Mouse (Mus musculus) A20 (cell line): Measurements from ENCODE around the gene Slc5a8.

Experiments used
- DNase-seq: peaks from one replicate; pipeline ENCODE4 v3.0.0-alpha.2; 2011; ENCODE audit warnings: low read depth, low spot score

Slc5a8 gene

DNA sequence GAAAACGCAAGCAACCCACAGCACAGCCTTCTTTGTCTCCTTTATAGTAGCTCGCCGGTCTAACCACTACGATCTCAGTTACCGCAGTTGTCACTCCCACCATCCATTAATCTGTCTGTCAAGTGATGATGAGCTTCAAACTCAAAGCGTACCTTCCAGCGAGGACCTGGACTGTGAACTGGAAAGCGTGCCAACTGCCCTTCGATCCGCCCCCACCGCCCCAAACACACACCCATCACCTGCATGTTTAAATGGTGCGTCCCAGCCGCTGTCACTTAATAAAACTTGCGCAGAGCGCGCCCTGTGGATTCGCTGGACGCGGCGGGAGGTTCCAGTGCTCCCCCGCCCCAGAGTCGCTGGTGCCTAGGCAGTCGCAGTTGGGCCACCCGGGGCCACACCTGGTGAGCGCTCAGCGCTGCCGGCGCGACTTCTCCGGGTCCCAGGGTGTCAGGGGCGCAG is at the start of gene Slc5a8:
TSS of gene Slc5a8 (plus strand) at position 361 of the 459 bp plus-strand sequence.
- DNase-seq: no peak

DNA sequence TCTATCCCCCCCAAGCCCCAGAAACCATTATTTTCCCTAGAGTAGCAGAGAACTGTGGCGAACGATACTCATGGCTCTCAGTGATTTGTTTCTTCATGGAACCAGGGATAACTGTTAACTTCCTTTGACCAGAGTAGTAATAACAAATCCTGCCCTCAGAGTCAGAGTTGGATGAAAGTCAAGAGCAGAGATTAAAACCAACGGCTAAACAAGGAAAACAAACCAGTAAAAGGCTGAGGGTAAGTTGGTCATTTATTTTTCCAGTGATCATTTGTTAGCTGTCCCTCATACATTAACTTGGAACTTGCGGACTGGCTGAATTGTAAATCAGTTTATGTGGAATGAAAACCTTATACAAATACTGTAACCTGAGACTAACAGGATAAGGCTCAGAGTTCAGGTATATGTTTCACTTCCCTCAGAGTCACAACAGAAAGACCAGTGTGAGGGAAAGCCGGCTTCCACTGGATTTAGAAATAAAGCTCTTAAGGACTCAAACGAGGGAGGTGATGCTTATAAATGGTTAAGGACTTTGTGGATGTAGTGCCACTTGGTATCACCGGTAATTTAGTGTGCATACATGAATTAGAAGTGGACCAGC is 36.8 kb upstream of the Slc5a8 start:
- no peak for DNase-seq

- DNase-seq: no peak
These were observed 35.8 kb upstream of the Slc5a8 start for GRCm38 (mm10) chr10:88849976-88850375.

- DNase-seq: no peak
These were observed 32.5 kb upstream of the Slc5a8 start for GRCm38 (mm10) chr10:88853326-88853725.

DNA sequence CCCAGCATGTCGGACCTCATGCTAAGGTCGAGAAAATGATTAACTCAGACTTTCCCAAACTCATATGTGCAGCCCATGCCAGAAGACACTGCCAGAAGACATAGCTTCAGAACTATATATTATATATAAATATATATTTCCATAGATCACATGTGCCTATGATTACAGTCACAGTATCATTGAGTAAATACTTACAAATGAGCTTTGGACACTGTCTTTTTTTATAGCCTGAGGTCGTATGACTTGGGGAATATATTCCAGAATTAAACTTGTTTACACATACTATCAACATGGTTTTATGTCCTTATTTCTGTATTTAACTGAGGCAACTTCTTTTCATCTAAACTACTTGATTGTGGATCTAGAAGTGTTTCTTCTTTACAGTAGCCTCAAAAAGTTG is 24.9 kb upstream of the Slc5a8 start:
- no peak for DNase-seq

DNA sequence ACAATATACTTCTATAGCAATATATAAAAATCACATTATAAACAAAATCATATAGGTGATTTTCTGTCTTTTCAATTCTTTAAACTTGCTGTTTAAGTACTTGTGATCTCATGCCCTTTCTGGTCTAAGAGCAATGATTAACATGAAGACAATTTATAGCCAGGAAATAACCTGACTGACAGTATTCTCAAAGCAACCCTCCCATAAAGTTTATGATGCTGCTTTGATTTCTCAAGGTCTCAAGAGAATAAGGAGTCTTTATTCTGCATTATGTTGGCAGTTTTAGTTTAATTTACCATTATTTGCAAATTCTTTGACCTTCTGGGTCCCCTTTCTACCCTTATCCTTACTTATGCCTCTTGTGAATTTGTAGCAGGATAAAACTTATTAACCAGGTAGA is 24.4 kb upstream of the Slc5a8 start:
- DNase-seq: no peak

DNA sequence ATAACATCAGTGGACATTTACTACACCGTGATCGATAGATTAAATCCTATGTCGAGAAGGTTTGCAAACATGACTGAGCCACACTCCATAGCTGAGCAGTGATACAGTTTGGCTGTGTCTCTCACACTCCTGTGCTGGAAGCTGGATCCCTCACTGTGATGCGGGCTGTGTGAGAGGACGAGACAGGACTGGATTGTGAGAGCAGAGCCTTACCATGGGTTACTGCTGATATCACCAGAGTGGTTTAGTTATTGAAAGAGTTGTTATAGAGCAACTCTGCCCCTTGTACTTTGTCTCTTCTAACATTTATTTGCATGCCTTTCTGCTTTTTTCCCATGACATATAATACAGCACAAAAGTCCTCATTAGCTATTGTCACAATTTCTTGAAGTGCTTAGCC is 23.5 kb upstream of the Slc5a8 start:
- DNase-seq: no peak

DNA sequence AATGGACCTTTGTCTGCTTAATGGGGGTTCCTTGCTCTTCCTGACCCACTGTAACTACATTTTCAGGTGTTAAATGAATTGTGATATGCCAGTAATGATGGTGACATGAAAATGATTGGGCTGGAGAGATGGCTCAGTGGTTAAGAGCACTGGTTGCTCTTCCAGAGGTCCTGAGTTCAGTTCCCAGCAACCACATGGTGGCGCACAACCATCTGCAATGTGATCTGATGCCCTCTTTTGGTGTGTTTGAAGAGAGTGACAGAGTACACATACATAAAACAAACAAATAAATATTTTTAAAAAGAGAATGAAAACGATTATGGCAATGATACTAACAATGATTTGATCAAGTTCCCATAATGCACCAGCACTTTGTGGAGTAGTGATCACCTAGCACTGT is 19.8 kb upstream of the Slc5a8 start:
- no peak for DNase-seq

DNA sequence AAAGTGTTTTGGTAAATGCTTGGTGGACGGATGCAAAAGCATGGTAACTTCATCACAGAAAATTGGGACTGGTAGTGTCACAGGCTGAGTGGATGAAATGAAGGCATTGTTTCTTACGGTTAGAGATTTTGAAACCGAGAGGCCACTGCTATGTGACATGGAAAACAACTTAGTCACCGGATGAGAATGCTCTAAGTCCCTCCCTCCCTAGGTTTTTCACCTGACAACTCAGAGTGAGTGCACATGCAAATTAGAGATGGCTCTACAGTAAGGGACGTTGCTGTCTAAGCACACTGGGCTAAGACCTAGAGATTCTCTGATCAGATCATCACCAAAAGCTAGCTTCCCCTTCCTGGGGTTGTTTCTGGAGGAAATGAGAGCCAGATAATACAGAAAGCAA is 10.9 kb upstream of the Slc5a8 start:
- peak; percentile 76 for DNase-seq

DNA sequence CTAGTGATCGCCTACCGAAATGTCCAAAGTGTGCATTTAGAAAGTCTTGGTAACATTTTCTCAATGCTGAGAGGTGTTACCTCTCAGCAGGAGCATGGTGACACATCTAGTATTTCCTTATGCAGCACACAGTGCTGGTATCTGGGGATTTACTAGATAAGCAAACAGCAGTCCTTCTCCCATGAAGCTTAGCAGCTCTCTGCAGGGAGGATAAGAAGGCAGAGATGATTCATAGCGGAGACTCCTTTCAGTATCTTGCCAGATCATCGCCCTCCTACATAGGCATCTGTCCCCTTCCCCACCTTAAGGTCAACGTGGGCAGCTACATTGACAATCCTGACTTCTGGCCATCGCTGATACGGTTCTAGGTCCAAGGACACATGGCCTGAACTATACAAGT is 8.4 kb upstream of the Slc5a8 start:
- no peak for DNase-seq

- no peak for DNase-seq
These were observed 2.1 kb upstream of the Slc5a8 start for GRCm38 (mm10) chr10:88883721-88884120.

GRCm38 (mm10) chr10:88884836-88885235 is 956 bp upstream of the Slc5a8 start:
- DNase-seq: no peak

DNA sequence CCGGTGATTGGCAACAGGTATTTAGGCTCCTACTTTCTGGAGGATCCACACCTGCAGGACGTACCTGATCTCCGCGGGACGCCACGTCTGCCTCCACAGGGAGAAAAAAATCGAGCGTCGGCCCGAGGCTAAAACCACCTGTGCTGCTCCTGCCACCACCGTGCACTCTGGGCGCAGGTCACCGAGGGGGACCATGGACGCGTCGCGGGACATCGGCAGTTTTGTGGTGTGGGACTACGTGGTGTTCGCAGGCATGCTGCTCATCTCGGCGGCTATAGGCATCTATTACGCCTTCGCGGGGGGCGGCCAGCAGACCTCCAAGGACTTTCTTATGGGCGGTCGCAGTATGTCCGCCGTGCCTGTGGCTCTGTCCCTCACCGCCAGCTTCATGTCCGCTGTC is 322 bp downstream of the Slc5a8 start:
- DNase-seq: no peak

- DNase-seq: no peak
These were observed 2.6 kb downstream of the Slc5a8 start for GRCm38 (mm10) chr10:88888376-88888775.

GRCm38 (mm10) chr10:88891410-88891809 is 5.6 kb downstream of the Slc5a8 start:
- no peak for DNase-seq

GRCm38 (mm10) chr10:88892560-88893087 is 6.8 kb downstream of the Slc5a8 start:
- DNase-seq: no peak

GRCm38 (mm10) chr10:88897032-88897431 is 11.2 kb downstream of the Slc5a8 start:
- DNase-seq: no peak

DNA sequence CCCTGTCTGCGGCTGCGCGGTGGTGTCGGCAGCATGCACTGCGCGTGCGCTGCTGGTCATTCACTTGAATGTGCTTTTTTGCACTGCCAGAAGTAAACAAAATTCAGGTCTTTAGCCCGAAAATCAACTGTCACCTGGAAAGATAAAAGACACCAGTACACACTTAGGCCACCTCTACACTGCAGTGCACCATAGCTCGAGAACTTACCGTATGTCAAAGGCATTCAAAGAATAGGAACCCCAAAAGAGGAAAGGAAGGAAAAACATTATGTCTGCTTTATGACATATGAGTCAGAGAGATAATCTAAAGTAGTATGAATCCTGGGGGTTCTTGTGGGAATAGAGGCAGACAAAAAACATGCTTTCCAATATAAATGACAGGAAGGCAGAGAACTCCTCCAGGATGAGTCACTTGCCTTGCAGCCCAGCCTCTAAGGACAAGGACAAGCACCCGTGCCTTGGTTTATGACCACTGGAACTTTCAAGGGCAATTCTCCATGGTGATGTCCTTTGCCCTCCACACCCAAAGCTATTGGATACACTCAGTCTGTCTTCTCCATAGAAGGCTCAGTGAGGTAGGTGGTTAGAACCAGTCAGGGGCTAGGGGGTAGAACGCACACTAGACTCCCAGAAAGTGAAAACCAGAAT is 64.0 kb downstream of the Slc5a8 start:
- no peak for DNase-seq

GRCm38 (mm10) chr10:88950297-88950653 is 64.5 kb downstream of the Slc5a8 start:
- no peak for DNase-seq

DNA sequence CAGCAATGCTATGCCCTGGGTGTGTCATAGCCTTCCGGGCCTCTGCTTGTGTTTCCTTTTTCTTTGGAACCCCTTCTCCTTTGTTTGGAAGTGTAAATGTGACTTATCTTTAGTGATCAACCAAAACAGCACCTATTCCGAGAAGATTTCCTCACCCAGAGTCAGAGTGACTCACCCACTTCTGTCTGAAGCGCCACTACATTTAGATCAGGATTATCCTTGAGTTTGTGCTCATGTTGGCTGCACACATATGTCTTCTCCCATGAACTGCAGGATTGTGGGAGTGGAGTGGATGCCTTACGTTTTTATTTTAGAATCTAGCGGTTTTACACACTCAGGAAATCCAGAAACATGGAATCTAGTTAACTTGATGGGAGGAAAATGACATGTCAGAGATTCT is 75.0 kb downstream of the Slc5a8 start:
- no peak for DNase-seq

DNA sequence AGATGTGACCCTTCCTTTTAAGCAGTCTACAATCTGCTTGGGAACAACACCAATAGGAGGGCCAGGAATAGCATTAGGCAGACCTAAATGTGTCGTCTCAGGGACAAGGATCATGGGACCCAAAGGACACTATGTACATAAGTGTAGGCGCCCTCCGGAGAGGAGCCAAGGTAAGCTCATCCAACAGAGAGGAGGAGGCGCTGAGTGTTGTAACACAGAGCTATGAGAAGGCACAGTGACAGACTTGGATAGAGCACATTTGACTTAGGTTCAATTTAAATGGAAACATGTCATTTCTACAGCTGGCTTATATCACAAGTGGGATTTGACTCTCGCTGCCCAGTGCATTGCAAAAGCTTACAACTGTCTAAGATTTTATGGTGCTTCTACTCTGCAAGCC is 82.8 kb downstream of the Slc5a8 start:
- DNase-seq: no peak

DNA sequence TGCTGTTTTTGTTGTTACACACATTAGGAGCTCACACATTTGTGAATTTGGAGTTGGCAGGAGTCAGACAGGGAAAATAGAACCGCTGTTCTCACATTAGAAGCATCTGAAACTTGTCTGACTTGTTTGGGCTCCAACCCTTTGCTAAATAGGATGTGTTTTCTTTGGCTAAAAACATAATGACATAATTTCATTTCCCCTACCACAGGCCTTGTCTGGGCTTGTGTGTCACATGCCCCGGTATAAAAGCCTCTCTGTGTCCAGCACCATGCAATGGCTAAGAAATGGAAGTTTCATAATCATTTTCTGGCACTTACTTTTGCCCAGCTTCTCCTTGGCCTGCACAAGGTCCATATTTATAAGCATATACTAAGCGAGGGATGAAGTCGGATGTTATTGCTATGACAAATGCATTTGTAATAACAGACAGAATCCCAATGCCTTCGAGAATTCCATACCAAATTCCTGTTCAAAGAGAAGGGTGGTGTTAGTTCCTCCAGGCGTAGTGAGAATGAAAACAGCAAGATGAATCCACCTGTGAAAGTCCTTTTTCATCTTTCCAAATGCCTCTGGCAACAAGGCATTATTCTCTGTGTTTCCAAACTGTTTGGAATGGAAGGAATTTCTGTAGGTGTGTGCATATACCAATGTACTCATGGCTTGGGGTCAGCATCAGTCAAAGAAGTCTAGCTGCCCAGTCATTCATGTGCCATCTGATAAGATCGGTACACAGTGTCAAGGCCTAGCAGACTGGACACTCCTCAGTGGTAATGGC is 85.3 kb downstream of the Slc5a8 start:
- DNase-seq: no peak

- no peak for DNase-seq
These were observed 93.1 kb downstream of the Slc5a8 start for GRCm38 (mm10) chr10:88978932-88979331.
